Mouse (Mus musculus) right cerebral cortex, postnatal 25 days (tissue): ENCODE data around the gene Ntf5.
"Not testable (repeated sequence)": the region's sequence is repeated elsewhere in the genome, so short reads cannot be mapped to it uniquely, and the experiment has no call there.

Source experiments
- DNase-seq: peaks from one replicate; pipeline ENCODE4 v3.0.0; 2022

Gene Ntf5

GRCm38 (mm10) chr7:45462868-45463267 is 49.4 kb downstream of the Ntf5 start:
- DNase-seq = not testable (repeated sequence)

DNA sequence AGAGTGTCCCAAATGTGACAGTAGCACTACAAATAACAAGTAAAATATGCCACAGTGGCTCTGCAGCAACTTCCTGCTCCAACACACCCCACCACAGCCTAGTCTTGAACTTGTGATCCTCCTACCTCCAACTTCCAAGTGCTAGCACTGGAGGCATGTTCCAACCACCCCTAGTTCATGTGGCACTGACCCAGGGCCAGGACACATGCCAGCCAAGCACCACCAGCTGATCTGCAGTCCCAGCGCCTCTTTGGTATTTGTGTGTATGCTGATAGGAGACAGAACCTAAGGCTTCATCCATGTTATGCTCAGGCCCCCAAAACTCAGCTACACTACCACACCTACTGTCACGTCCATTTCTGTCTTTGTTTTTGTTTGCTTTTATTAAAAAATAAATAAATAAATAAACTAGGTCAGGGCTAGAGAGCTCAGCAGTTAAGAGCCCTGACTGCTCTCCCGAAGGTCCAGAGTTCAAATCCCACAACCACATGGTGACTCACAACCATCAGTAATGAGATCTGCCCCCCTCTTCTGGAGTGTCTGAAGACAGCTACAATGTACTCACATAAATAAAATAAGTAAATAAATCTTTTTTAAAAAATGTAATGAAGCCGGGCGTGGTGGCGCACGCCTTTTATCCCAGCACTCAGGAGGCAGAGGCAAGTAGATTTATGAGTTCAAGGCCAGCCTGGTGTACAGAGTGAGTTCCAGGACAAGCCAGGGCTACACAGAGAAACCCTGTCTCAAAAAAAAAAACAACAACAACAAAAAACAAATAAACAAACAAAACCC is 50.7 kb downstream of the Ntf5 start:
- no peak for DNase-seq

- no peak for DNase-seq
These were observed 51.6 kb downstream of the Ntf5 start for GRCm38 (mm10) chr7:45465112-45465511.

DNA sequence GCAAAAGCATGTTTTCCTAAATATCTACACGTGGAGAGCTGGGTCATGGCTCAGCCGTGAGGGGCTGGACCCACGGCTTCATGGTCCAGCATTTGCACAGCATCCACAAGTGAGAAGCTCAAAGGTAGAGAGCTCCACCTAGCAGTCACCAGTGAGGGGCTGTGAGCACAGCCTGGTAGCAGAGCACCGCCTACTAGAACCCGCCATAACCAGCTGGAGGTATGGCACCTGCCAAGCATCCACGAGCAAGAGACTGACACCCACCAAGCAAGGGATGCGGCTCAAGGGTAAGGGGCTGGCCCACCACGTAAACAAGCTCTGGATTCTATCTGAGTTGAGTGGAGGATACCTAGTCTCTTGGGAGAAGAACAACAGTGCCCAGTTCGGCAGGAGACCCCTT is 52.1 kb downstream of the Ntf5 start:
- DNase-seq = no peak

DNA sequence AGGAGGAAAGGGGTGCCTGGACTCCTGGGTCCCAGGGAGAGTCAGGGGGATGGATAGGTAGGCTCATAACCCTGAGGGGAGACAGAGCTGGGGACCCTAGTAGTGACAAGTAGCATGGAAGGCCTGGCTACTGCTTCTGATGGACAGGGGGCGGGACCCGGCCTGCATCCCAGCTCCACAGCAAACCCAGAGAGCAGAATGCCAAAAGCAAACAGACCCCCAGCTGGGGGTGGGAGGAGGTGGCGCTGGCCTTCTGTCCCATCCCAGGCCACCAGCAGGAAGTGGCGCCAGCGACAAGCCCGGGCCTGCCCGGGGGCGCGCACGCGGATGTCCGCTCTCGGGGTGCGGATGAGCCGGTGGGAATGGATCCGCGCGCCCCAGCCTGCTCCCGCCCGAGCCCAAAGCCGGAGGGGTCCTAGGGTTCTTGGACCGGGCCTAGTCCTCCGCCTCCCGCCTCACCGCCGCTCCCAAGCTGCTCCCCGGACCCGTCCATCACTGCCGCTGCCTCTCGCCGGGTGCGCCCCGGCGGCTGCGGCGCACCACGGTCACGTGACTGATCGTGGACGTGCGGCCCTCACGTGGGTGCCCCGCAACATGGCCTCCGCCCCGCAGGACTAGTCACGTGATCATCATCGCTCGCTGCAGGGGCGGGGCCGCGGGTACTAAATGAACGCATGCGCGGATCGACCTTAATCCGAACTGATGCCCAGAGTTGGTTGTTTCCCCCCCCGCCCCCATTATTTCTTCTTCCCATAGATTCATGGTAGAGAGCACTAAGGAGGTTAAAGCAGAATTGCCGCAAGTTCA is 53.0 kb downstream of the Ntf5 start, which contains the start of gene Bax:
Bax (minus strand) TSS at position 616 of the 807 bp plus-strand sequence.
- peak; percentile 95 for DNase-seq
